Mouse (Mus musculus) mouse trophoblast stem cell (cell line): ENCODE measurements around the gene Gpr108.

ENCODE experiments used
- in situ Hi-C, 2 experiments: fragments of 300-500 bp; cut with MseI, MboI; formaldehyde crosslinking; loops; 2 replicates in 1 of 2; 3 replicates in 1 of 2; pipeline ENCODE4 v1.15.1; 2025

The Gpr108 gene

GRCm38 (mm10) chr17:57214676-57215387, 33.4 kb downstream of the Gpr108 start:
- in situ Hi-C loops = loop anchor here in 1 of 2 experiments (10.0 kb wide), 1 partner anchor 120 kb away; no protein-coding TSS in a partner anchor

GRCm38 (mm10) chr17:57211501-57211900, 36.7 kb downstream of the Gpr108 start:
- in situ Hi-C loops = loop anchor here in 1 of 2 experiments (10.0 kb wide), 1 partner anchor 123 kb away; no protein-coding TSS in a partner anchor

- in situ Hi-C loops = no loop called here
Measured at GRCm38 (mm10) chr17:57209330-57209729, 38.9 kb downstream of the Gpr108 start.

- in situ Hi-C loops = no loop called here
Measured at GRCm38 (mm10) chr17:57207938-57208337, 40.3 kb downstream of the Gpr108 start.

GRCm38 (mm10) chr17:57201841-57202724, 46.2 kb downstream of the Gpr108 start:
- in situ Hi-C loops = no loop called here

- in situ Hi-C loops = no loop called here
Measured at GRCm38 (mm10) chr17:57198252-57198651, 50.0 kb downstream of the Gpr108 start.

DNA sequence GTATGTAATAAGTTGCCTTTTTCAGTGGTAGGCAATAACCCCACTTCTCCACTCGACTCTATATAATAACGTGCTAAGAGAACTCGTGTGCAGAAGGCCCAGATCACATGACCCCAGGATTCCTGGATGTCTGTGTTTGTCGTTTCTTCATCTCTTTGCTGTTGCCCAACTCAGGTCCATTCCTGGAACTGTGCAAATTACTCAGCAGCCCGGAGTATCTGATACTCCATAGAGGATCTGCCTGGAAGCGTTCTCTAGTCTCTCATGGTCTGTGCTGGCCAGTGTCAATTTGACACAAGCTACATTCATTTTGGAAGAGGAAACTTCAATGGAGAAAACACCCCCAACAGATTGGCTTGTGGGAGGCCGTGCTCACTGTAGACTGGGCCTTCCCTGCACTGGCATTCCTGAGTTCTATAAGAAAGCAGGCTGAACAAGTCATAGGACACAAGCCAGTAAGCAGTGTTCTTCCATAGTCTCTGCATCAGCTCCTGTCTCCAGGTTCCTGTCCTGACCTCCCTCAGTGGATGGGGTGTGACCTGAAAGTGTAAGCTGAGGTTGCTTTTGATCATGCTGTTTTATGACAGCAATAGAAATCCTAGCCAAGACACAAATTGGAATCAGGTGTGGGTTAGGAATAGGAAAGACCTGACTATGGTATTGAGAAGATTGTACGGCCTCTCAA, 52.8 kb downstream of the Gpr108 start:
- in situ Hi-C loops = no loop called here

DNA sequence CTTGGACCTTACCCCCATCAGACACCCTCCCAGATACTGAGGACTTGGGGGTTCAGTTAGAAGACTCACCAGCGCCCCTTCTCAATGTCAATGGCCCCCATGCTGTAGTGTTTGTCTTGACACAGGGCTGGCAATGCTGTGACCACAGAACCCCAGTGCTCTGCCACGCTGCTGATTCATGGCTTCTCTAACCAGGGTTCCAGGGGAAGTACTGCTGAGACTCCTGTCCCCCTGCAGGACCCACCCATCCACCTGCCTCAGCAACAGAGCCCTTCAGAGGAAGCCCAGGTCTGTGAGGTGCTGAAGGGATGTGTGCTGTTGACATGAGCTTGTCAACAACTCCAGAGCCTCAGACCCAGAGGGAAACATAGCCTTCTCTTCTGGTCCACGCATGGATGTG, 53.5 kb downstream of the Gpr108 start:
- in situ Hi-C loops = no loop called here

DNA sequence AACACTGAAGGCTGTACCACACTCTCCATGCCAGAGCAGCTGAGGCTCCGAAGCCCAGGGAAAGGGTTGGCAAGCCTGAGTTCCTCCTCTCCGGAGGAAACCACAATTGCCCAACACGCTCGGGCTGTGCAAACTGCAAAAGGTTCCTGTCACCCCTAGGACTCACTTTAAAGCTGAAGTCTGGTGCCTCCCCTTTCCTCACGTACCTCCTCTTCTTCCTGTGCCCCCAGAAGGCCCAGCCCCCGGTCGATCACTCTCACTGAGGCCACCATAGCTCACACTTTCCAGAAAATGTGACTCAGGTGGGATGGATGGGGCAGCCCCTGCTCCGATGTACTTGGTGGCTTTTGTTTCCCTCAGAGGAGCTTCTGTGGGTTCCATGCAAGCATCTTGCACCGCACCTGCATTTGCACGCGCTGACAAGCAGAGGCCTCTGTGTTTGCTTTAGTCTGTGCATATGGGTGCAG, 54.2 kb downstream of the Gpr108 start, which contains the start of gene Tnfsf14:
Tnfsf14 (minus strand) TSS at position 137 of the 467 bp plus-strand sequence.
- in situ Hi-C loops = no loop called here

DNA sequence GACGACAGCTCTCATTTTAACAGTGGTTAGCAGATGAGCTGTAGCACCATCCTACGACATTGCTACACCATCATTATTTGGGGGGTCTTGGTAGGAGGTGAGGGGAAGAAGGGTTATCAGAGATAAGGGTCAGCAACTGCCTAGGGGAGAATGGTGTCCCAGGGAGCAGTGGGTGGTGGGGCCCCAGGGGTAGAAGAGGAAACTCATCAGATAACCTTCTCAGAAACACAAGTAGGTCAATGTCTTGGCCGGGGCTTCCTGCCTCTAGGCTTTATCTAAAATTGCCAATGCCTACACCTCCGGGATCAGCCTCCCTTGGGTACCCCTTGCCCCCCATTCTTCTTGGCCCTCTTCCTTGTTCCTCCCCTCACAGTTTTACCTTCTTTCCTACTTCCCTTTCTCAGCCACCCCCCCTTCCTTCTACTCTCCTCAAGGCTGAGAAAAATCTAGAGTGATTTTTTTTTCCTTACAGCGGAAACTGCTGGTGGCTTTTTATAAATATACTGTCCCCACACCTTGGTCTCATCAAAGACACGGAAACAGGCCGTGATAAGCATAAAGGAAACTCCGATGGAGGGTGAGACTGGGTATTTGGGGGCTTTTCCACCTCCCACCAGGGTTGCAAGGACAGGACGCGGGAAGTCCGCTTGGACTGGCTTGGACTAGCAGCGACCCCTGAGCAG, 59.6 kb downstream of the Gpr108 start:
- in situ Hi-C loops = no loop called here

GRCm38 (mm10) chr17:57185641-57186040, 62.6 kb downstream of the Gpr108 start:
- in situ Hi-C loops = no loop called here
